Mouse (Mus musculus) myocyte (in vitro differentiated cells): ENCODE data around the gene Mcpt1.

Experiments used
- CEBPB ChIP-seq: IDR thresholded peaks from 2 replicates; pipeline ENCODE4 v1.6.1; 2011; ENCODE audit warnings: mild to moderate bottlenecking, moderate library complexity; ENCODE audit not compliant: poor library complexity, insufficient read depth, severe bottlenecking
- MAX ChIP-seq: IDR thresholded peaks from one replicate; pipeline ENCODE4 v1.6.1; 2011; ENCODE audit warnings: low read depth, mild to moderate bottlenecking, control low read depth
- MYOD1 ChIP-seq, 3 experiments: IDR thresholded peaks; one replicate each; pipeline ENCODE4 v1.6.1; 2011; ENCODE audit warnings: control low read depth in 2 of 3, low read depth in 2 of 3, mild to moderate bottlenecking in 2 of 3, moderate library complexity in 1 of 3; ENCODE audit not compliant: insufficient read length in 2 of 3, control insufficient read depth in 1 of 3
- POLR2A ChIP-seq: IDR thresholded peaks from one replicate; pipeline ENCODE4 v1.6.1; 2011; ENCODE audit warnings: low read depth, mild to moderate bottlenecking, control low read depth, moderate library complexity; ENCODE audit not compliant: insufficient read length
- POLR2AphosphoS2 ChIP-seq: IDR thresholded peaks from one replicate; pipeline ENCODE4 v1.6.1; 2011; ENCODE audit warnings: low read depth, control low read depth; ENCODE audit not compliant: insufficient read length
- REST ChIP-seq: IDR thresholded peaks from one replicate; pipeline ENCODE4 v1.6.1; 2011; ENCODE audit warnings: mild to moderate bottlenecking, control low read depth, moderate library complexity; ENCODE audit not compliant: insufficient read depth, insufficient read length
- SRF ChIP-seq: IDR thresholded peaks from one replicate; pipeline ENCODE4 v1.6.1; 2011; ENCODE audit warnings: low read depth; ENCODE audit not compliant: control insufficient read depth, insufficient read length
- TCF12 ChIP-seq: IDR thresholded peaks from one replicate; pipeline ENCODE4 v1.6.1; 2011; ENCODE audit warnings: mild to moderate bottlenecking, control low read depth; ENCODE audit not compliant: poor library complexity, insufficient read depth, severe bottlenecking
- TCF3 ChIP-seq: IDR thresholded peaks from one replicate; pipeline ENCODE4 v1.6.1; 2011; ENCODE audit warnings: low read depth, control low read depth; ENCODE audit not compliant: insufficient read length
- USF1 ChIP-seq: IDR thresholded peaks from one replicate; pipeline ENCODE4 v1.6.1; 2011; ENCODE audit warnings: low read depth, mild to moderate bottlenecking, control low read depth, moderate library complexity

DNA sequence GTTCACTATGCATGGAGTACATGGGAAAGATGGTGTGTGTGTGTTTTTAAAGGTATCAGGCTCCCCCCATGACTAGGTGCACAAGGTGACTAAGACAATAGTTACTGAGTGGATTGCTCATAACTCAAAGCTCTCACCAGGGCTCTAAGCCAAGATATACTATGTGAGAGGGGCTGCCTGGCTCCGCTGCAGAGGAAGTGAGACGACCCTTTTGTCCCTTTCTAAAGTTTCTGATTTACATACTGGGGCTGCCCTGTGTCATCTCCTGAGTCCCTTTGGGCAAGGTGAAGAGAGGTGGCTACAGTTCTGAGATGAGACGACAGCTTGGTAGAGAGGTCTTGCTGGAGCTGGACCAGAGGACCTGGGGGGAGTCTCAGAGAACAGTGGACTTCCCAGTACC lies 4.6 kb upstream of the Mcpt1 start:
- TF ChIP-seq CEBPB, result no peak
- no peak for TF ChIP-seq USF1
- no peak for TF ChIP-seq TCF3
- TF ChIP-seq POLR2A, result no peak
- no peak for TF ChIP-seq MAX
- TF ChIP-seq TCF12, result no peak
- TF ChIP-seq REST, result no peak
- TF ChIP-seq POLR2AphosphoS2, result no peak
- TF ChIP-seq MYOD1 (IDR thresholded peaks at IDR 0.05; ENCODE audit: control insufficient read depth in 1 of 3, insufficient read length in 2 of 3, low read depth in 2 of 3), result no peak
- no peak for TF ChIP-seq SRF
